Mouse (Mus musculus) CH12.LX (cell line): ENCODE data around the gene Erbb2.

Experiments
- CTCF ChIP-seq, 2 experiments: IDR thresholded peaks in 1 of 2; conservative IDR thresholded peaks in 1 of 2; 2 replicates each; pipeline ENCODE4 v1.5.1; 2011 to 2012; ENCODE audit warnings: low read depth in 2 of 2, low read length in 2 of 2, improper control_type of control experiment in 1 of 2, inconsistent platforms in 1 of 2, mild to moderate bottlenecking in 1 of 2, moderate library complexity in 1 of 2
- E2F4 ChIP-seq: IDR thresholded peaks from 2 replicates; pipeline ENCODE4 v1.6.1; 2011; ENCODE audit warnings: low read depth, low read length, improper control_type of control experiment; ENCODE audit not compliant: insufficient replicate concordance
- ETS1 ChIP-seq: conservative IDR thresholded peaks from 2 replicates; pipeline ENCODE4 v1.6.1; 2012; ENCODE audit warnings: low read depth, mild to moderate bottlenecking, inconsistent platforms, low read length, improper control_type of control experiment, moderate library complexity
- HCFC1 ChIP-seq: IDR thresholded peaks from 2 replicates; pipeline ENCODE4 v1.6.1; 2012; ENCODE audit warnings: low read depth, mild to moderate bottlenecking, inconsistent platforms, low read length, improper control_type of control experiment
- KAT2A ChIP-seq: IDR thresholded peaks from 2 replicates; pipeline ENCODE4 v1.6.1; 2012; ENCODE audit warnings: low read length, improper control_type of control experiment, inconsistent platforms; ENCODE audit not compliant: insufficient replicate concordance
- MAX ChIP-seq: IDR thresholded peaks from 2 replicates; pipeline ENCODE4 v1.6.1; 2011; ENCODE audit warnings: low read length, improper control_type of control experiment
- MYC ChIP-seq: IDR thresholded peaks from 2 replicates; pipeline ENCODE4 v1.6.1; 2011; ENCODE audit warnings: low read depth, mild to moderate bottlenecking, improper control_type of control experiment, low read length
- NRF1 ChIP-seq: IDR thresholded peaks from 2 replicates; pipeline ENCODE4 v1.6.1; 2014; ENCODE audit warnings: low read depth, mild to moderate bottlenecking, inconsistent platforms, low read length, improper control_type of control experiment, moderate library complexity
- POLR2A ChIP-seq: IDR thresholded peaks from 2 replicates; pipeline ENCODE4 v1.6.1; 2011; ENCODE audit warnings: low read depth, mild to moderate bottlenecking, improper control_type of control experiment, low read length
- POLR2AphosphoS2 ChIP-seq: IDR thresholded peaks from 2 replicates; pipeline ENCODE4 v1.6.1; 2011; ENCODE audit warnings: low read depth, low read length, improper control_type of control experiment
- SIN3A ChIP-seq: IDR thresholded peaks from 2 replicates; pipeline ENCODE4 v1.6.1; 2012; ENCODE audit warnings: low read length, improper control_type of control experiment, inconsistent platforms
- SMC3 ChIP-seq: IDR thresholded peaks from 2 replicates; pipeline ENCODE4 v1.6.1; 2011; ENCODE audit warnings: low read depth, low read length, improper control_type of control experiment
- USF2 ChIP-seq: conservative IDR thresholded peaks from 2 replicates; pipeline ENCODE4 v1.6.1; 2011; ENCODE audit warnings: low read depth, low read length, improper control_type of control experiment
- ZC3H11A ChIP-seq: IDR thresholded peaks from 2 replicates; pipeline ENCODE4 v1.6.1; 2012; ENCODE audit warnings: low read depth, mild to moderate bottlenecking, inconsistent platforms, low read length, improper control_type of control experiment

GRCm38 (mm10) chr11:98388282-98388681, 24.0 kb upstream of the Erbb2 start:
- TF ChIP-seq CTCF (conservative IDR thresholded peaks at IDR 0.05 in 1 of 2, IDR thresholded peaks at IDR 0.05 in 1 of 2; ENCODE audit: low read depth in 2 of 2, low read length in 2 of 2) (no peak), KAT2A (no peak), E2F4 (no peak), MAX (no peak), MYC (no peak), SIN3A (no peak), POLR2A (no peak), ETS1 (no peak), HCFC1 (no peak), SMC3 (no peak), ZC3H11A (no peak), USF2 (no peak), NRF1 (no peak), POLR2AphosphoS2 (no peak)
